Mouse (Mus musculus): ENCODE data around the gene Tdp2.

DNA sequence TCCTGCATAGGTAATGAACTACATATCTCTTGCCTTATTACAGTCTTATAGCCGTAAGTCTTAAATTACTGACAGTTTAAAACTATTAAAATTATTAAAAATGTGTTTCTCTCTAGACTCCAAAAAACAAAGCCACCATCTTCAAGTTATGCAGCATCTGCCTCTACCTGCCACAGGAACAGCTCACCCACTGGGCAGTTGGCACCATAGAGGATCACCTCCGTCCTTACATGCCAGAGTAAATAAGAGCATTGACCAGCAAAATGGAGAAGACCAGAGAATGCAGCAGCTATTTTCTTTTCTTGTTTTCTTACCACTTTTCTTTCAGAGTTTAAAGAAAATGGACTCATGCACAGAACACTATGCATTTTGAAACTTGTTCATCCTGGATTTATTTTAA lies 19.0 kb upstream of the Tdp2 start:
- TF ChIP-seq CTCF (IDR thresholded peaks at IDR 0.05; ENCODE audit: insufficient read depth, low read length): no peak
- no peak for TF ChIP-seq POLR2A (IDR thresholded peaks at IDR 0.05; ENCODE audit: borderline replicate concordance, extremely low read depth, low read depth, low read length)
